Mouse (Mus musculus) stomach, embryonic 16.5 days (tissue): Measurements from ENCODE around the gene Rab33b. TPM values are rescaled to one million over a fixed set of nuclear protein-coding genes. Genes with fewer than 3 reads are reported as not detected.

Source experiments
- ATAC-seq: fragments of 200-750 bp; cut with Nextera tagmentation; 2 replicates; pipeline ENCODE4 v1.8.0; 2017; ENCODE audit warnings: moderate number of reproducible peaks, moderate TSS enrichment; ENCODE audit not compliant: insufficient read depth, low FRiP score
- H3K27ac ChIP-seq: fragments of 300-500 bp; sonication (generic); 2 replicates; pipeline ENCODE4 v1.5.1; 2014; ENCODE audit warnings: low read length
- H3K27me3 ChIP-seq: fragments of 300-500 bp; sonication (generic); 2 replicates; pipeline ENCODE4 v1.6.1; 2014; ENCODE audit warnings: low read length, control low read depth, mixed read lengths; ENCODE audit not compliant: control insufficient read depth, insufficient read depth
- H3K36me3 ChIP-seq: fragments of 300-500 bp; sonication (generic); 2 replicates; pipeline ENCODE4 v1.6.1; 2014; ENCODE audit warnings: low read length; ENCODE audit not compliant: control insufficient read depth, insufficient read depth
- H3K4me1 ChIP-seq: fragments of 300-500 bp; sonication (generic); 2 replicates; pipeline ENCODE4 v1.6.1; 2014; ENCODE audit warnings: low read length, control low read depth, mixed read lengths; ENCODE audit not compliant: control insufficient read depth, insufficient read depth
- H3K4me2 ChIP-seq: fragments of 300-500 bp; sonication (generic); 2 replicates; pipeline ENCODE4 v1.6.1; 2014; ENCODE audit warnings: low read depth, low read length, mixed read lengths
- H3K4me3 ChIP-seq: fragments of 300-500 bp; sonication (generic); replicated peaks from 2 replicates; pipeline ENCODE4 v1.5.1; 2014; ENCODE audit warnings: mild to moderate bottlenecking, low read length
- H3K9ac ChIP-seq: fragments of 300-500 bp; sonication (generic); 2 replicates; pipeline ENCODE4 v1.6.1; 2014; ENCODE audit warnings: low read length
- H3K9me3 ChIP-seq: fragments of 300-500 bp; sonication (generic); replicated peaks from 2 replicates; pipeline ENCODE4 v1.6.1; 2016; ENCODE audit warnings: low read length, control low read depth; ENCODE audit not compliant: control insufficient read depth
- WGBS: fragments of 180-500 bp; shearing (Covaris S2); extraction: QIAGEN DNeasy Blood & Tissue Kit; methylation state at CpG from one replicate; pipeline ENCODE4 v1.1.7; 2014; 5-methylcytosine and 5-hydroxymethylcytosine counted together
- polyA plus RNA-seq: library from polyadenylated mRNA; unstranded; fragments of >200 nt; fragmentation: Nextera tagmentation; extraction: Ambion mirVana; gene quantifications from 2 replicates; pipeline ENCODE4 v1.2.1, GENCODE M21; 2015

The Rab33b gene
- polyA plus RNA-seq, 1 experiment from 2014 or later: 24.8 TPM

GRCm38 (mm10) chr3:51525186-51525785 lies 41.6 kb downstream of the Rab33b start:
- Histone ChIP-seq H3K36me3 (peaks cover 30% of the 10 kb centered on the region), H3K27me3 (no peaks in the 10 kb centered on the region), H3K9me3 (no peaks in the 10 kb centered on the region), H3K4me2 (no peak overlapping the region), H3K9ac (no peak overlapping the region), H3K27ac (no peak overlapping the region), H3K4me3 (no peak overlapping the region), H3K4me1 (no peaks in the 10 kb centered on the region)
- 86% methylated on average over 16 of the region's 16 CpGs for WGBS
- ATAC-seq: no peak

DNA sequence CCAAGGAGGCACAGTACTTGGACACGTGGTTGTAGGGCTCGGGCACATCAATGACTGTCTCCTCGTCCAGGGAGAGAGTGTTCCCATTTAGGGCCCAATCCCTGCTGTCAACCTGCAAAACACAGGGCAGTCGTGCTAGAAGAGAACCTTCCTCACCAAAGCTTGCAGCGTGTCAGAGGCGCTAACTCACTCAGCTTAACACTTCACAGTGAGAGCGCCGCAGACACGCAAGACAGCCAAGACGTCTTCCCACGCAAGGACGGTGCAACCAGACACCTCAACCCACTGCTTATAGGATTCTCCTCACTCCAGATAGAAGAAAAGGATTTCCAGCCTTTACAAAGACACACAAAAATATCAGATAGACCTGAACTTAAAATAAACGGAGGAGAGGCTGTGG lies 43.2 kb downstream of the Rab33b start:
- Histone ChIP-seq H3K4me2 (no peak overlapping the region), H3K36me3 (peaks cover 37% of the 10 kb centered on the region)
- WGBS: 91% methylated on average over 13 of the region's 13 CpGs

DNA sequence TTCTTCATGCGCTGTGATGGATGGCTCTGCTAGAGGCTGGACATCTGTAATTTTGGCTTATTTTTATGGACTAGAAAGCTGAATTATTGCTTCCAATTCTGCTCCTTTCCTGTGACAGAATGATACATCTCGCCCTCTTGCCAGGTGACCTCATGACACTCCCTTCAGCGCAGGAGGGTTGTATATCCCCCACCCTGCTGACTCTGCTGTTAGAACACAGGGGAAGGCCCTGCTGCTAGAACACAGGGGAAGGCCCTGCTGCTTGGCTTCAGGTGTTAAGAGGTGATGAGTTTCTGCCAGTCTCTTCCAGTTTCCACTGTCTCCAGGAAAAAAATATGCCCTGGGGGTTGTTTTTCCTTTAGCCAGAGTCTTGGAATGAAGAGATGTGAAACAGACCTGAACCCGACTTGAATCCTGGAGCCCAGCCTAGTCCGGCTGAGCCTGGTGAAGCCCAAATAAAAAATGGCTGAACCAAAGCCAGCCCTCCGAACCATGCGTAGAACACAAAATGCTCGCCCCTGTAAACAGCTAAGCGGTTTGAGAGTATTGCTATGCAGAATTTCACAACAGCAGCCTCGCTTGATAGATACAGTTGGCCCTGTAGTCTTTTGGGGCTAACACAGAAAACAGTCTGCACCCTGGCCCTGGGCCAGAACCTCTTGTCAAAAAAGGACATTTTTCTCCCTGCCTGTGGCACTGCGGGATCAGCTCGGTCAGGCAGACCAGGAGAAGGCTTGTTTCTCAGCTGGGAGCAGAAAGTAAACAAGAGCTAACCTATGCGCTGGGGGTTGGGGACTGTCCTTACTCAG lies 48.0 kb downstream of the Rab33b start:
- Histone ChIP-seq H3K9me3 (no peaks in the 10 kb centered on the region), H3K27me3 (no peaks in the 10 kb centered on the region), H3K27ac (peak overlapping the region; percentile 81), H3K4me3 (no peak overlapping the region), H3K4me1 (peaks cover 15% of the 10 kb centered on the region), H3K36me3 (peaks cover 49% of the 10 kb centered on the region), H3K9ac (peak overlapping the region; percentile 5; the same call in 1 of the 2 replicates), H3K4me2 (peak overlapping the region; percentile 7; the same call in 1 of the 2 replicates)
- peak; percentile 88 for ATAC-seq
- 42% methylated on average over 13 of the region's 13 CpGs for WGBS

More for the DNA sequence above, 43.2 kb downstream of the Rab33b start:
- Histone ChIP-seq H3K4me3 (no peak overlapping the region), H3K4me1 (peaks cover 5% of the 10 kb centered on the region; the same call in 1 of the 2 replicates), H3K9me3 (no peaks in the 10 kb centered on the region), H3K27me3 (no peaks in the 10 kb centered on the region), H3K27ac (no peak overlapping the region), H3K9ac (no peak overlapping the region)
- no peak for ATAC-seq

- Histone ChIP-seq H3K9ac (peak overlapping the region; percentile 5; the same call in 1 of the 2 replicates), H3K4me1 (peaks cover 15% of the 10 kb centered on the region), H3K9me3 (no peaks in the 10 kb centered on the region), H3K27ac (peak overlapping the region; percentile 81), H3K4me3 (no peak overlapping the region), H3K36me3 (peaks cover 45% of the 10 kb centered on the region), H3K4me2 (peak overlapping the region; percentile 7; the same call in 1 of the 2 replicates), H3K27me3 (no peaks in the 10 kb centered on the region)
- ATAC-seq: no peak
- WGBS: 31% methylated on average over 5 of the region's 5 CpGs
These were observed 48.5 kb downstream of the Rab33b start for GRCm38 (mm10) chr3:51532282-51532620.

DNA sequence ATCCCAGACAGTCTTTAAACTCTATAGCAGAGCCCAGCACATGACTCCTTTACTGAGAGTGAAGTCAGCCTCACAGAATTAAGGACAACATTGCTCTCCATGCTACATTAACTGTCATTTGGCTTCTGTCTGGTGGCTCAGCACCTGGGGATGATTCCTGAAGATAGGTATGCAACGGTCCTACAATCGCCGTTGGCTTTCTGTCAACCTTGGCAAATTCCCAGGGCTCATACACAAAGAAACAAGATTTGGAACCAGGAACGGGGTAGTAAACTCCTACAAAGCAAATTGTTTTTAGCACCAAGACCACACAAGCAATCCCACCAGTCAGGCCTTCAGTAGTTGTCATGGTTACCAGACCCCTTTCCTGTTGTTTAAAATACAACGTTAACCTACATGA lies 49.9 kb downstream of the Rab33b start:
- no peak overlapping the region for H3K4me3 ChIP-seq
- H3K36me3 ChIP-seq: peaks cover 42% of the 10 kb centered on the region
- no peak for ATAC-seq
- H3K27ac ChIP-seq: no peak overlapping the region
- no peaks in the 10 kb centered on the region for H3K9me3 ChIP-seq
- H3K9ac ChIP-seq: no peak overlapping the region
- H3K27me3 ChIP-seq: no peaks in the 10 kb centered on the region
- WGBS: 73% methylated on average over 5 of the region's 5 CpGs
- H3K4me1 ChIP-seq: peaks cover 15% of the 10 kb centered on the region
- H3K4me2 ChIP-seq: no peak overlapping the region

- H3K9ac ChIP-seq: no peak overlapping the region
- no peak overlapping the region for H3K27ac ChIP-seq
- no peak overlapping the region for H3K4me3 ChIP-seq
- 80% methylated on average over 9 of the region's 9 CpGs for WGBS
- H3K27me3 ChIP-seq: no peaks in the 10 kb centered on the region
- no peak overlapping the region for H3K4me2 ChIP-seq
- no peaks in the 10 kb centered on the region for H3K9me3 ChIP-seq
- peaks cover 15% of the 10 kb centered on the region for H3K4me1 ChIP-seq
- H3K36me3 ChIP-seq: peaks cover 42% of the 10 kb centered on the region
- no peak for ATAC-seq
These were observed 50.3 kb downstream of the Rab33b start for GRCm38 (mm10) chr3:51534013-51534412.

DNA sequence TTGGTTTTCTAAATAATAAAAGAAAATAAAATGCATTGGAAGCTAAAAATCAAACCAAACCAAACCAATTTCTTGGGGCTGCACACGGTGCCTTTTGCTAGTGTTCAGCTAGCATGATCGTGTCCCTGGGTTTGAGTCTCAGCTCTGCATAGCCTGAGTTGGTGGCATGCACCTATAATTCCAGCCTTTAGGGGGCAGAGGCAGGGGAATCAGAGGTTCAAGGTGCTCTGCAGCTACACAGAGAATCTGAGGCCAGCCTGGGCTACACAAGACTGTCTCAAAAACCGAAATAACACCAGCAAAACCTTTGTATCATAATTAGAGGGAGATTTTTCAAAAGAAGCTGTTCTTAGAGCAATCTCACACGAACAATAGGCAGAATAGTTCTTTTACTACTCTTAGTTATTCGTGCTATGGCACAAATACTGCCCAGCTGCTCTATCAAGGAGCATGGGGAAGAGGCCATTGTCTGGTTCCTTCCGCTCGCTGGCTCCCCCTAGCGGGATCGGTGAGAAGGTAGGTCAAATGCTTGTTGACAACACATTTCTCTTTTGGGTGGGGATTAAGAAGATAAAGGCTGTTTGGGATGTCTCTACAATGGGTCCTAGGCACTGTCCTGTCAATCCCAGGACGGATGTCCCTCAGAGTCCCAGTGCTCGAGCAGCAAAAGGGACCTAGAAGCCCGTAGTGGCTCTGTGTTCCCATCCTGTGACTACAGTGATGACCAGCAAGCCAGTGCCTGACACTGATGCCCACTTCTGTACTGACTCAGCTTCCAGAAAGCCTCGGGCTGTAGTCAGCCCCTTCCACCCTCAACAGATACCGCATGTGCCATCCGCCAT lies 56.1 kb downstream of the Rab33b start:
- WGBS: 56% methylated on average over 15 of the region's 15 CpGs
- Histone ChIP-seq H3K4me1 (no peaks in the 10 kb centered on the region), H3K9ac (no peak overlapping the region), H3K9me3 (no peaks in the 10 kb centered on the region), H3K27ac (no peak overlapping the region), H3K4me3 (no peak overlapping the region), H3K36me3 (peaks cover 19% of the 10 kb centered on the region), H3K4me2 (no peak overlapping the region), H3K27me3 (no peaks in the 10 kb centered on the region)
- ATAC-seq: 0 out of 2 replicates have a peak, but pooled peaks have one; percentile 17

DNA sequence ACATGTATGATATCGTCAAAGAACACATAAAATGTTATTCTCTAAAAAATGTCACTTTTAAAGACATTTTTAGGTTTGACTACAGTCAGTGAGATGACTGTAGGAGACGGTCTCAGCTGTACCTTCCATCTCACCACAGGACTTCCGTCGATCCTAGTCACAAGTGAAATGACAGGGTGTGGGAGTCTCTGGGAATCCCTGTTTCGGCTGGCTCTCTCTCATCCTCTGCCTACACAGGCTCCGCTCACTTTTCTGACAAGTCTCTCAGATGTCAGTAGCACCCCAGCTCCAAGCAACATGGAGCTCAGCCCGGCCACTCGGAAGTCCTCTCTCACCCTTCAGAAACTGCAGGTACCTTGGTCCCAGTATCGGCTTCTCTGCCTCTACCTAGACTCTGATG lies 56.9 kb downstream of the Rab33b start:
- Histone ChIP-seq H3K27me3 (no peaks in the 10 kb centered on the region), H3K27ac (no peak overlapping the region), H3K9ac (no peak overlapping the region), H3K9me3 (no peaks in the 10 kb centered on the region), H3K4me1 (no peaks in the 10 kb centered on the region), H3K4me2 (no peak overlapping the region), H3K36me3 (peaks cover 14% of the 10 kb centered on the region), H3K4me3 (no peak overlapping the region)
- WGBS: 95% methylated on average over 9 of the region's 9 CpGs
- ATAC-seq: no peak
